Mouse (Mus musculus) cerebellum, postnatal 14 days (tissue): ENCODE measurements around the gene Rab27a.

Experiments used
- DNase-seq, 2 experiments: peaks; one replicate each; pipeline ENCODE4 v3.0.0; 2021; ENCODE audit warnings: mixed read lengths in 2 of 2

The Rab27a gene

DNA sequence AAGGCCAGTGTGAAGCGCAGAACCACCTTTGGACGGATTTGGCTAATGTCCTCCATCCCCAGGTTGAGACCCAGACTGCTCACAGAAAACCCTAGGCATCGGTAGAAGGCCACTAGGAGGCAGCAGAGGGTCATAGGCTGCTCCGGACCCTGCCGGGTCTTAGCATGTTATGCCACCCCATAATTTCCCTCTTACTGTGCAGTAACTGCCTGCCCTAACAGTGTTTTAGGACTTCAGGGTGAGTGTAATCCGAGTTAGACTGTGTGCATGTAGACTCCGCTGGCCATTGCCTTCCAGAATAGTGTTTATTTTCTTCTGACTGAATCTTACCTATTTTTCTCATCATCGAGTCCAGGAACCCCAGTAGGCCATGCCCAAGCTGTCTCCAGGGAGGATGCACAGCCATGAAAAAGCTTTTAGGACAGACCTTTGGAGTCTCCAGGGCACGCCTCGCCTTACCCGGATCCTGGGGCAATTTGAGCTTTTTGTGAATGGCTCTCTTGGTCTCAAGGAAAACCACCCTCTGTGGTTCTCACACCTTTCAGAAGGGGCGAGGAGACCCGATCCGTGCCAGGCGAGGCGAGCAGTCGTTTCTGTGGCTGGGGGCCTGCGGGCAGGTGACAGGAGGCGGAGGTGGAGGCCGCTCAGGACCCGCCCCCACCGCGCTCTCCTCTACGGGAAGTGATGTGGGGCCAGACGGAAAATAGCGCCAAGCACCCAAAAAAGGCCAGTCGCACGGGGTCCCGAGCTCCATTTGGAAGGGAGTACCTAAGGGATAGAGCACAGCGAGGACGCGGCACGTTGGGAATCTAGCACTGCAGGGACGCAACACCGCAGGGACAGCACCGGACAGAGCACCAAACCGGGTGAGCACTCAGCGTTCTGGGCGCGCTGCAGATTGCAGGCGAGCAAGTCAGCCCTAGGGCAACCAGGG is at the start of gene Rab27a:
Rab27a (plus strand) TSS at position 709 of the 934 bp plus-strand sequence.
- peak; percentile 96 to 98 for DNase-seq

DNA sequence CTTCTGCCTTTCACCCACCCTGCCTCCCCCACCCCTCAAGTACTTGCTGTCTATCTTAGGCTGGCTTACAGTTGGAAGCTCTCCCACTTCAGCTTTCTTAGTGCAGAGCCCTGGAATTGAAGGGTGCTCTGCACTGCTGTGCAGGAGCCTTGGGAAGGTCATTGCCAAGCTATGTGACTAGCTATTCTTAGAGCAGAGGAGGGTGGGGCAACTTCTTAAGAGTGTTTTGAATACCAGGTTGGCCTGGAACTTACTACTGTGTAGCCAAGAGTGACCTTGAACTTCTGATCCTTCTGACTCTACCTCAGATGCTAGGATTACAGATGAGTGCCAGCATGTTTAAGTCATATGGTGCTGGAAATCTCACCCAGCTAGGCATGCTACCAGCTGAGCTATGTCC is 48.5 kb upstream of the Rab27a start:
- DNase-seq, result no peak

DNA sequence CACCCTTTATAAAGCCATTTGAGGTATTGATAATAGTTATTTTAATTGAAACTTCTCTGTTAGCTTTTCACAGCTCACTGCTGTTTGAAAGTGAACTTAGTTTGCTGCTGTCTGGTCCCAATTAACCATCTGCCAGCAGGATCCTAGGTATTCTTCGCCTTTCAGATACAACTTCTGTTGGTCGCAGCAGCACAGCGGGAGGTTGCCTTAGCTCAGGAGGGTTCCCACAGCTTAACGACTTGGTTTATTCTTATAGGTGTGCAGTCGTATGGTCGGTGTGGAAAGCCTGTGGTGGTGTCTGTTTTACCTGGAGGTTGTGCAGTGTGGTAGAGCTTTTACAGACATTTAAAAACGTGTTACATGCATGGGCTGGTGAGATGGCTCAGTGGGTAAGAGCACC is 47.8 kb upstream of the Rab27a start:
- DNase-seq, result no peak

DNA sequence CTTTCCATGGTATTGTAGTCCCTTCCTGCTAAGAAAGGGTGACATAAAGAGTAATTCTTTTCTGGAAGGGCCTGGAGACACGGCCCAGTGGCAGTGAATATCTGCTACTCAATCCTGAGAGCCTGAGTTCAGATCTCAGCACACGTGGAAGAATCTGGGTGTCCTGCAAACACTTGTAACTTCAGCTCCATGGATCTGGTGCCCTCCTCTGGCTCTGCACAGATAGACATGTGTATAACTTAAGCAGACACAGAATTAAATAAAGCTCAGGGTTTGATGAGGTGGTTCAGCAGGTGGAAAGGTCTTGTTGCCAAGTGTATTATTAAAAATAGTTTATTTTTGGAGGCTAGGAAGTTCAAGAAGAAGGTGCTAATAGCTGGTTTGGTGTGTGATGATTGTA is 44.2 kb upstream of the Rab27a start:
- no peak for DNase-seq

DNA sequence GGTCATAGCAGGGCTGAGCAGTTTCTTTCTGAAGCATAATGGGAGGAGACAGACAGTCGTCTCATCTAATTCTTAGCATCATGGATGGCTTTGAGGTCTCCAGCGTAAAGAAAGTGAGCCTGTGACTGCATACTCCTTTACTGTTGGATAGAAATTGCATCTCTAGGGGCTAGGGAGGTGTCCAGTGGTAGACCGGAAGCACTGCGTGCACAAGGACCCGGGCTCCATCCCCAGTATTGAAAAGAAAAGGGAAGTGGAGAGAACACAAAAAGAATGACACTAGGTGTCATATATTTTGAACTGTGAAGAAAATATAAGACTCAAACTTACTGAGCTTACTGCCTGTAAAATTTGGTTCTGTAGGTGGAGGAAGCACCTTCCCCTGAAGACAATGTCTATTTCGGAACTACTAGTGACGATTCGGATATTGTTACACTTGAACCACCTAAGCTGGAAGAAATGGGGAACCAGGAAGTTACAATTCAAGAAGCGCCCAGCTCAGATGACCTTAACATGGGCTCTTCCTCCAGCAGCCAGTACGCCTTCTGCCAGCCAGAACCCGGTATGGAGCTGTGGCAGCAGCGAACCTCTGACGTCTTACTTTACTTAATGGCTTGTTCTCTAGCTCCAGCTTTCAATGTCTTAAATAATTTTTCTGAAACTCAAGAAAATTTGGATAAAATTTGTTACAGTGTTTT is 43.2 kb upstream of the Rab27a start:
- no peak for DNase-seq

DNA sequence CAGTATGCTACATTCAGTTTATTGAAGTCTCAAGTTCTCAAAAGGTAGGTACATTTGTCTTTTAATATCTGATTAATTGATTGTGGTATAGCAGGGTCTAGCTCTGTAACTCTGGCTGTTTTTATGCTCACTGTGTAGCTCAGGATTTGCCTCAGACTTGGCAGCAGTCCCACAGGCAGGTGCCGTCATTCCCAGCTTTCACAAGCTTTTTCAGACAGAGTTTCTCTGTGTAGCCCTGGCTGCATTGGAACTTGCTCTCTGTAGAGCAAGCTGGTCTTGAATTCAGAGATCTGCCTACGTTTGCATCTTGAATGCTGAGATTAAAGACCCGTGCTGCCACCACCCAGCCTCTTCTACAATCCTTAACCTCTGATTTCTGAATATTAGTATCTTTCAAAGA is 42.5 kb upstream of the Rab27a start:
- peak in 1 of 2 experiments; percentile 20 for DNase-seq

DNA sequence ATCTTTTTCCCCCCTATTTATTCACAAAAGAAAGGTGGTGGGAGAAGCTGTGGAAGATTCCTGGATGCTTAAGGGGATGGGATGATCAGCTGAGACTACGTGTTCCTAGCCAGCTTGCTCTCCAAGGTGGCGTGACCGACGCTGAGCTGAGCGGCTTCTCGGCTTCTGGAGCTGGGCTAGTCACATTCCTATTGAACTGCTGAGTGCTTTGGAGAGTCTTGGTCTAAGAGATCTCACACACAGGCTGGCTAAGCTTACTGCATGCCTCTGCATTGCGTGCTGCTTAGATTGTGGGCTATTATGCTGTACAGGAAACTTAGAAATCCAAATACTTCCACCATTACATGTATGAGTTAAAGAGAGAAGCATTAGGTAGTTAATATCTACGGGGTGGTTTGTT is 40.6 kb upstream of the Rab27a start:
- no peak for DNase-seq

DNA sequence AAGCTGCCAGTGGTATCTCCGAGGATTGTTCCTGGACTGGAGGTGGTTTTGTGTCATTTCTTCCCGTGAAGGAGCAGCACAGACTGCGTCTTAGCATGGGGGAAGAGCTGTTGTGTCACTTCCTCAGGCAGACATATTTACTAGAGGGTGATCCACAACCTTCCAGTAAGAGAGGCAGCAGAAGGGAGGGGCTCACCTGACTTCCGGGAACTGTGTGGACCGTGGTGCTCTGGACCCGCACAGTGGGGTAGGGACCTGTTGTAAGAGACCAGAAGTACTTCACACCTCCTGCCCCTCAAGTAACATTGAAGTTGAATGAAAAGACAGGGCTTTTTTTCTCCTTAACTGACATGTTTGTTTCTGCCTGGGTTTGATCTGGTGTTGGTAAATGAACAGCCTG is 39.5 kb upstream of the Rab27a start:
- DNase-seq, result no peak

DNA sequence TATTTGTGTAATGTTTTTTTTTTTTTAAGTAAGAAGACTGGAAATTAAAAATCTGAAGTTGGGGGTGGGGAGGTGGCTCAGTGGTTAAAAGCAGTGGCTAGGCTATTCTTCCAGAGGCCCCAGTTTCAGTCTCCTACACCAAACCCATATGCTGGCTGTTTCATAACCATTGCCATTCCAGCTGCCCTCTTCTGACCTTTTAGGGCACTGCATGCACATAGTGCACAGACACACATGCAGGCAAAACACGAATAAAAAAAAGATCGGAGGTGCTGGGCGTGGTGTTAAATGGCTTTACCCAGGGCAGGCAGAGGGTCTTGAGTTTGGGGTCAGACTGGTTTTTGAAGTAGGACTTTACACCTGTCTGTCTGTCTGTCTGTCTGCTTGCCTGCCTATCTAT is 38.5 kb upstream of the Rab27a start:
- DNase-seq, result peak in 1 of 2 experiments; percentile 31

DNA sequence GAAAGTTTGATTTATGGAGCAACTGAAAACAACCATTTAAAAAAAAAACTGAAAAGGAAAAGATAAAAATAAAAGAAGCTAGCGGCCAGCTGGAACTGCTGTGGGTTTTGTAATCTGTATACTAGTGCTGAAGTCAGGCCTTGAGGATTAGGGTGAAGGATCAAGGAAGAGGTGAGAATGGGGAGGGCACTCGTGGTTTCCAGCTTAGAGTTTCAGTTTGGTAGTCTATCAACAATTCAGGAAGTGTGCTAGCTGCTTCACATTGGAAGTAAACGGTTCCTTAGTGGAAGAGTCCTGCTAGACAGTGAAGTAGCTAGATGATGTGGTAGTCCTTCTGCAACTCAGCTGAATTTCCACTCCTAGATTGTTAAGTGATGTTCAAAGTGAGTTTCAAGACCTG is 36.3 kb upstream of the Rab27a start:
- DNase-seq, result no peak

DNA sequence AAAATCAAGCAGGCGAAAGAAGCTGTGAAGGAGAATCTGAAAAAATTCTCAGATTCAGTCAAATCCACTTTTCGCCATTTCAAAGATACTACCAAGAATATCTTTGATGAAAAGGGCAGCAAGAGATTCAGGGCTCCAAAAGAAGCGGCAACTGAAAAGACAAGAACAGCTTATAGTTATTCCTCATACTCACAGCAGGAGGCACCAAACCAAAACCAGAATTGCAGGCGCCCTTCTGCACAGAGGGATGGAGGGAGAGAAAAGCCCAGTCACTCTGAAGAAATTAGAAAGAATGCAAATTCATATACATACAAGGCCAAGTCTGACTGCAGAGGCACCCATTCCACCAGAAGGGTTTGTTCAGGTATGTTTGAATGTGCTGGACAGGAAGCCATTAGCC is 32.0 kb upstream of the Rab27a start:
- DNase-seq, result no peak

DNA sequence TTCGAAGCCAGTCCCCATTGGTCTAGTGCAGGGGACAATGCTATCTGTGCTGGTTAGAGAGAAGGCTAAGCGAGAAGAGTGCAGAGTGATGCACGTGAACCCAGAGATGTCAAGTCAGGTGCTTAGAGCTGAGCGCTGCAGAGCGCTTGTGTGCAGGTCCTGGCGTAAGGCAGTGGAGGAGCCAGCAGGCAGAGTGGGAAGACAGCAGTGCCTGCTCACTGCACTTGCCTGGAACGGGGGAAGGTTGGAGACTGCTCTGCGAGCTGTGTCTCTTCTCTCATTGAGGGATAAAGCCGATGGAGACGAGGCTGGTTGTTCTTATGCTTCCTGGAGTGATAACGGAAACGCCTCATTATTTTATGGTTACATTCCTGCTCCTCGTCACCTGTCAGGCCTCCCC is 29.9 kb upstream of the Rab27a start:
- DNase-seq, result no peak

DNA sequence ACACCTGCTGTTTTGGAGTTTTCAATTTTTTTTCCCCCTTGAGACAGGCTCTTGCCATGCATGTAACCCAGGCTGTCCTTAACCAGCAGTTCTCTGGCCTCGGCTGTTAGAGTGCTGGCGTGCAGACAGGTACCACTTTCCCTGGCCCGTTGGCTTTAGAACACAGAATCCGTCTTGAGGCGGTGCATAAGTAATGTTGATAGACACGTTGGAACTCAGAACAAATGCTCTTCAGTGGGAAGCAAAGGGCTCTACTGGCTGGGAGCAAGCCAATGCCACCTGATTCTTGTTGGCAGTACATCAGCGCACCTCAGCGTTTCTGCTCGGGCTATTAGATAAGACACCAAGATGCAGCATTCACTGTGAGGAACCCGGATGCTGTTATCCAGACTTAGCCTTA is 24.8 kb upstream of the Rab27a start:
- DNase-seq, result peak; percentile 79 to 80

DNA sequence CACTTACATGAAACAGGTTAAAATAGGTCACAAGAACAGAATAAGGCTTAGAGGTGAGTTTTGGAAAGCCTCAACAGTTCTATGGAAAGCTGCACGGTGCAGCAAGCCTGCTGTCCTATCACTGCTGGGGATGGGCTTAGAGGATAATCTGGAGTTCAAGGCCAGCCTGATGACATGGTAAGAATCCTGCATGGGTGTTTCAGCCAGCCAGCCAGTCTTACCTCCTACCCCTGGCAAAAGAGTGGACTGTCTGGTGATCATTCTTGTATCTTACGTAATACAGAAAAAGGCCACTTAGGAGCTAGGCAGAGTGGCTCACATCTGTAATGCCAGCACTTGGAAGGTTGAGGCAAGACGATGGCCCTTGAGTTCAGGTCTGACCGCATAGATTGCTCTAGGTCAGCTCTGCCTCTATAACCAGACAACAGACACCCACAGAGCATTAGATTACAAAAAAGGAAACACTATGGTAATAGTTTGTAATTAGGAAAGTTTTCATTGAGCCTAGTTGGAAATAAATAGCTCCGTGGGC is 24.0 kb upstream of the Rab27a start:
- DNase-seq, result no peak

DNA sequence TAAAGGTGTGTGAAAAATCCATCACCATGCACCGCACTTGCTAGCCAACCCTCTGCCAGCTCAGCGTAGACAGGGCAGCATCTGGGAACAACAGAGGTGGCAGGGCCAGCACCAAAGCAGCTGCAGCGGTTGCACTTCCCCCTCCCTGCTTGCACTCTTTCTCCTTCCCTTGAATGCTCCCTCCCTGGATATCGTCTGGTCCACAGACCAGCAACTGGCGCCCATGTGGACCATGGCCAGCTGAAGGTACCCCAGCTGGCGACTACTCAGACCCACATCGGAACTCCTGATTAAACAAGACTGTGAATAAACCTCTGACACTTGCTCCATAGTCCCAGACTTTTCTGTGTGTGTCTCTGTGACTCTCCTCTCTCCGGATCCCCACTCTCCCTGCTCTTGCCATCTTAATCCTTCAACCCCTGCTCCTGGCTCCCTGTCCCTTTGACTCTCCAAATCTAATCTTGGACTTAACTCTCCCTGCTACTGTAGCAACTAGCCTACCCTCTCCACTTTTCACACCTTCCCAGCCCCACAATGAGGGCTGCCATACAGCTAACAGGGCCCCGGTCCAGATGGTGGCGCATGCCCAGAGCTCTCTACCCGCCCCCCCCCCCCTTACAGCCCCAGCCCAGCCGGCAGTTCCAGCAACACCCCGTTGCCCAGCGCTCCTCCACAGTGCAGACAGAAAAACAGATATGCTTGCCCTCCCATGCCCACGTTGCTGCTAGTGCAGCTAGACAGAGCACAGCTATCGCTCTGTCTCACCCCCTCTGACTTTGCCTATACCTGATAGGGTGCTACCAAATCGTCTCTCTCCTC is 18.6 kb upstream of the Rab27a start:
- peak; percentile 42 to 53 for DNase-seq

DNA sequence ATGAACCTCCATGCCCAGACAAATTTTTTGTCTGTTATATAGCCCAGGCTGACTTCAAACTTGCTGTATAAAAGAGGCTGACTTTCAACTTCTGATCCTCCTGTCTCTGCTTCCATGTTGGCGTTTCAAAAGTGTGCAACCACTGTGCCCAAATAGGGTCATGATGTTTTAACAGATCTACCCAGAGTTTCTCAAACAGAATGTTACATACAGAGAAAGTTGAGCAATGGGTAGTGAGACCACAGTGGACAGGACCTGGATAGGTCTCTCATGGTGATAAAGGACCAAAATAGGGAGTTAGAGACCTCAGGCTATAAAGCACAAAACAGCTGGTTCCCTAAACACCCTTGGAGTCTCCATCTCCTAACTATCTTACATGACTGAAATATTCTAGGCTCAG is 14.2 kb upstream of the Rab27a start:
- no peak for DNase-seq

DNA sequence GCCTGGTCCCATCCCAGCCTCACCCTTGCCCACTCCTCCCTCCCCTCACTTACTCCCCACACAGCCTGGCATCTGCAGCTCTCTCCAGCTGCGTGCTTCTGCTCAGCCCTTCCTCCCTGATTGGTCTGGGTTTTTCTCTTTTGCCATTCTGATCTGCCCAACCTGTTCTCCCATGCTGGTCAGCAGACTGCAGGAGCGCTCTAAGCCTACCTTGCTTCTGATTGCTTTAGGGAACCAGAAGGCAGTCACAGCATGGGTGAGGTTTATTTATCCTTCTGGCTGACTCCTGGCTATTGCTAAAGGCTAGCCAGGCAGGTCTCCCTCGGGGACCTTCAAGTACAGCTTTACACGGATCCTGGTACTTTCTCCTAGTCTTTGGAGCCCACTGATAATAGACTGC is 13.2 kb upstream of the Rab27a start:
- DNase-seq, result peak; percentile 28 to 49

DNA sequence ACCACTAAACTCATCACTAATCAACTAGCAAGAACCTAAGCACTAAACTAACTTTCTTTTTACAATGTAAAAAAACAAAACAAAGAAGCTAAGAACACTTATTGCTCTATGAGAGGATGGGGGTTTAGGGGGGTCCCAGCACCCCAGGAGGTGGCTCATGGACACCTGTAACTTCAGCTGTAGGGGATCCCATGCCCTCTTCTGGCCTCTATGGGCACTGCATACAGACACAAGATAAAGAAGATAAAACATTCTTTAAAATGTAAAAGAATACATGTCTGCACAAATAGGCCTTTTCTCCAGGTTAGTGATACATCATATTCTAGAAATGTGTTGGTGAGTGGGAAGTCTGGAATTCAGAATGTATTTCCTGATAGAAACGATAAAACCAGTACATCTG is 11.2 kb upstream of the Rab27a start:
- DNase-seq, result no peak

DNA sequence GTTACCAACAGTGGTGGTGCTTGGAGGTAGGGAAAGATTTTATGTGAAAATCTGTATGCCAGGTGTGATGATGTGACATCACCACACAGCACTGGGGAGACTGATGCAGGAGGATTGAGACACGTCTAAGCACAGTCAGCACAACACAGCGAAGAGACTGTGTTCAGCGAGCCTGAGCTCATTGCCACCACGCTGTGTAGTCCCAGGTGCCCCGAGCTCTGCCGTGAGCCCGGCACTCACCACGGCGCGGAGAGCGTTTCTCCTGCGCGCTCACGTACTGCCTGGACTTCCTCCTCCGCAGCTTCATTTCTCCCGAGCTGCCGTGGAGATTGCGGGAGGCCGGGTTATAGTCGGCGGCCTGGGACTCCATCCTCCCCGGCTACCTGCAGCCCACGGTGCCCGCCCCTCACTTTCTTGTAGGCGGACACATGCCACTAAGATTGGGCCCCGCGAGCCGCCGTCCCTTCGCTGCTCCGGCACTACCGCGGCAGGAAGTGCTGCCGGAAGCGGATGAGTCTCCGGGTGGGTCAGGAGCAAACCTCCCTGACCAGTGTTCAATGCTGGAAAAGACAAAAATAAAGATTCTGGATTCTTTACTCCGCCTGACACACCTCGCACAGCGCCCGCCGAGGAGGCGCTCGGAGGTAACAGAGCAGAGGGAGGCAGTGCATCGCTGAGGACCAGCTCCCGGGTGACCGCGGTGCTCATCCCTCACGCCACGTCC is 5.3 kb upstream of the Rab27a start:
- peak; percentile 95 to 96 for DNase-seq

DNA sequence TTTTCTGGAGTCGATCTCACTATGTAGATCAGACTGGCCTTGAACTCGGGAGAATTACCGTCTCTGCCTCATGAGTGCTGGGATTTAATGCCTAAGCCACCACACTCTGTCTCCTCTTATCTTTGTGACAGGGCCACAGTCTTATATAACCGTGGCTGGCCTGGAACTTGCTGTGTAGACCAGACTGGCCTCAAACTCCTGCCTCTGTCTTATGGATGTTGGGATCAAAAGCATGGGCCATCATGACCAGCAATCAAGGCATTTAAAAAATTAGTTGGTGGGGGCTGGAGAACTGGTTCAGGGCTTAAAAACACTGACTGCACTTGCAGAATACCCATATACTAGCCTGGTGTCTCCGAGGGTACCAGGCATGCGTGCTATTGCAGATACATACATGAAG is 4.6 kb upstream of the Rab27a start, which contains the start of gene Pigb:
Pigb (minus strand) TSS at position 299 of the 400 bp plus-strand sequence.
- no peak for DNase-seq

DNA sequence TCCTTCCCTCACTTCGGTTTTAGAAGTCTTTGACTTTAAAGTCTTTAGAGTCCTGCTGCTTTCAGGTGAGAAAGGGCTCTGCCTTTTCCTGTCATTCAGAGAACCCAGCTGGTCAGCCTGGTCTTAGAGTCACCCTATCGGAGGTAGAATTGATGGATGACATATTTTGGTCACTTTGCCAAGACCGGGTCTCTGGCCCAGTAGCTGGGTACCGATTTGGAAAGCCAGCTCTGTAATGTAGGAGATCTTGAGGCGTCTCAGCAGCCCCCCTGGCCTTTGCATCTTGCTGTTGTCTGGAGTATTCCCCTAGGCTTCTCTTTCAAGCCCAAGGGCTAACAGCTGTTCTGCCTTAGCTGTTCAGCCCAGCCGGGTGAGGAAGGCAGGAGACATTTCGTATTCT is 550 bp downstream of the Rab27a start:
- DNase-seq, result peak; percentile 65 to 68

DNA sequence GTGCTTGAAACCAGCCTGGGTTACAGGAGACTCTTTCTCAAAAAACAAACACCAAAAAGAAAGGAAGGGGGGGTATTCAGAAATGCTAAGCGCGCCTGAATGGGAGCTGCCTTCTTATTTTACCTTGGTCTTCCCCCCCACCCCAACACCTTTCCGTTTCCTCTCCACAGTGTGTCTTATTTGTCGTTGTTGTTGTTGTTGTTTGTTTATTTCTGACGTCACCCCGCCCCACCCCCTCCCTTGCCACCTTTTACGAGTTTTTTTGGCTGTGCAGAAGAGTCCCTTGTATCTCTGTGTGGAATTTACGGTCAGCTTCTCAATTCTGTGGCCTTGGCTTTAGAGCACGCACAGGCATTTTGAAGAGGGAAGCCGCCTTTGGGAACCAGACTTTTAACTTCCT is 1.1 kb downstream of the Rab27a start:
- DNase-seq, result no peak
